Mouse (Mus musculus): ENCODE measurements around the gene Ifi27.

- TF ChIP-seq CTCF (conservative IDR thresholded peaks at IDR 0.05; ENCODE audit: low read length): no peak
- TF ChIP-seq POU5F1 (IDR thresholded peaks at IDR 0.05; ENCODE audit: borderline replicate concordance, low read length): no peak
- TF ChIP-seq NANOG (IDR thresholded peaks at IDR 0.05; ENCODE audit: borderline replicate concordance, low read length): no peak
These were observed 8.8 kb upstream of the Ifi27 start for GRCm38 (mm10) chr12:103425016-103425728.

All from E14TG2a.4 (cell line).